Mouse (Mus musculus) forelimb bud, embryonic 11.5 days (tissue): ENCODE results near the gene Trim11.

Experiments used
- DNase-seq: peaks from one replicate; pipeline ENCODE4 v3.0.0-alpha.2; 2012; ENCODE audit warnings: low read depth, low spot score

Trim11 gene

DNA sequence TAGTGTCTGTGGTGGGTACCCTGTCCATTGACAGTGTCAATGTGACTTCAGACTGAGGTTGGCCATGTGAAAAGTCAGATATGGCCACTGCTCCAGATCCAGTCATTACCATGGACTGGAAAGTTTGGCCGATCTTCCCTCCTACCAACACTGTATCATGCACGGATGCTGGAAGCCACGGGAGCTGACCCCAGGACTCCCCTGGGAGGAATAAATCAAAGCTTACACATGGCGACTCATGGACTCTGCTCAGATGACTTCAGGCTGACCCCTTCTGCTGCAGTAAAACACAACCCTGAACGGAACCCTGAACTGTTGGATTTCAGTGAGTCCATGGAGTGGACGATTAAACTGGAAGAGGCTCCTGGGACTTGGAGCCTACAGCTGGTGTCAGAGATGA lies 48.5 kb downstream of the Trim11 start:
- no peak for DNase-seq

DNA sequence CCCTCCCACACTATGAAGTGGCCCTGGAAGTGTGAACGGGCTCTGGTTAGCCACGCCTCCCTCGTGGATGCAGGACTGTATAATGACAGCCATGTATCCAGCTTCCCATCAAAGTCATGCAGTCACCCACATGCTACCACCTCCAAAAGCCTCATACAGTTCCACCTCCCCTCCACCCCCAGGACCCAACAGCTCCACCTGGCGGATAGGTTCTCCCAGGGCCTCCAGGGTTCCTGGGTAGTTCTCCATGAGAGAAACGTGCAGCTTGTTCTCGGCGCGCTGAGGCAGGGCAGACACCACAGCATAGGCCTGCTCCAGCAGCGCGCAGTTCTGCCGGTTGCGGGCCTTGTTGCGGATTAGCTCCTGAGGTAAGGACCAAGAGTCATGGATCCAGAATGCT lies 51.1 kb downstream of the Trim11 start:
- DNase-seq, result no peak
